Mouse (Mus musculus): Measurements from ENCODE around the gene Sh3tc1.
A peak's percentile ranks its signal among the peaks of the same experiment; 100 is the strongest.

Sh3tc1 gene

DNA sequence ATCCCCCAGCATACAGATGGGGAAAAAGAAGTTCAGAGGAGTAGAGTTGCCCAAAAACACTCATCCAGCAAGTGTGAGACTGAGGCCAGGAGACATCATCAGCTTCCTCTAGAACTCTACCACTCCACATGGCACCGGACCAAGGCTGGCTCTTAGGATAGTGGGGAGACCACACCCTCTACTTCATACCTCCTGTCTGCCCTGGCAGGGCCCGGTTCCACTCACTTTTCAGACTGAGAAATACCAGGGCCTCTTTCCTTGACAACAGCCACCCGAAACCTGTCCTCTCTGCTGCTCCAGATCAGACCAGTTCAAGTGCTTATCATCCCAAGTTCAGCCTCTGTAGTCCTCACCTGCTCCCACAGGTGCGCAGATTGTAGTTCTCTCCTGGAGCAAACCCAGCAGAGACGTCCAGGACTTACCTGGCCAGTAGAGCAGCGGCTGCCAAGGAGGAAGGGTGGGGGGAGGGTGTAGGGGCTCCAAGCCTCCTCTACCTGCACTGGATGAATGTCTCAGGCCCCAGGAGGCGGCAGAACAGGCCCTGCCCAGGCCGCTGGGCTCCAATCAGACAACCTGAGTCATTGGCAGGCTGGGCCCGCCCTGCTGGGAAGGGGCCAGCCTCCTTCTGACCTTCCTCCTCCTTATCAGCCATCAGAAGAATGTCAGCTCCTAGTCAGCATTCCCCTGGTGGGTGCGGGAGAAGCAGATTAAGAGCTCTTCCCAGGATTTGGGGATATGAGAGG is at the start of gene Sh3tc1:
TSS of gene Sh3tc1 (minus strand) at position 452 of the 743 bp plus-strand sequence.
- peak; percentile 83 for DNase-seq (ENCODE audit: low spot score)

DNA sequence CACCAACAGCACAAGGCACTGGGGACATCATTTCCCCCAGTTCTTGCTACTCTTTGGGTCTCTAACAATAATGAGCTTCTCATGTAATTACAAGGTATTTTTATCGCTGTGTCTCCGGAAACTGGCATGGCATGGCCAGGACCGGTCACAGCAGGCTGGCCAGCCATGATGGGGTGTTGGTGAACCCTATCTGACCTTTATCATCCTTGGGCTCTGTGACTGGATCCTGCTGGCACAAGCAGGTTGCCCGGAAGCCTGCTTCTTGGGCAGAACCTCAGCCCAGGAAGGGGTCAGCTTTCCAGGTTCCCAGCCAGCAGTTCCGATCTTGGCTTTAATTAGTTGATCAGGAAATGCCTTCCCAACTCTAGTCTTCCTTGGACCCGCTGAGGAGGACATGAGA is 48.9 kb upstream of the Sh3tc1 start:
- DNase-seq (ENCODE audit: low spot score), result no peak

- DNase-seq (ENCODE audit: low spot score), result no peak
Observed at GRCm38 (mm10) chr5:35787847-35788246, 48.1 kb upstream of the Sh3tc1 start.

GRCm38 (mm10) chr5:35785853-35786252 is 46.1 kb upstream of the Sh3tc1 start:
- DNase-seq (ENCODE audit: low spot score), result no peak

DNA sequence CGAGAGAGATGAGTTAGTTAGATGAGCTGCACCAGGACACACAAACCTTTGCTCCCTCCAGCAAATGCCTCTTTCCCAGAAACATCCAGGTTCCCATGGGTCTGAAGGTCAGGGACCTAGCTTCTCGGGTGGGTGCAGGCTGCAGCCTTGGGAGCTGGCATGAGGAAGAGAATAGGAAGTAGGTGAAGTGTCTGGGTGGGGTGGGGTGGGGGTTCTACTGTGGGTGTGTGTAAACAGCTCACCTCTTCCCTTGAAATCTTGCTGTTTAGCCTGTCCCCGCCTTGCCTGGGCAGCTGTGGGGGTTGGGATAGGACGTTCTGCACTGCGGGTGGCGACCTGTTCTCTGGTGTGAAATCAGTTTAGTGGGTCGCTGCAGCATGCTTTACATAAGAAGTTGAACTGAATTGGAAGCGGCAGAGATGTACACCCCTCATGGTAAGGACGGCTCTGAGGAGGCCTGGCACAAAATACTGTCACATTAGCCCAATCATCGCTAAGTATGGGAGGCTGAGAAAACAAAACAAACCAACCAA is 42.9 kb upstream of the Sh3tc1 start:
- DNase-seq (ENCODE audit: low spot score), result no peak

DNA sequence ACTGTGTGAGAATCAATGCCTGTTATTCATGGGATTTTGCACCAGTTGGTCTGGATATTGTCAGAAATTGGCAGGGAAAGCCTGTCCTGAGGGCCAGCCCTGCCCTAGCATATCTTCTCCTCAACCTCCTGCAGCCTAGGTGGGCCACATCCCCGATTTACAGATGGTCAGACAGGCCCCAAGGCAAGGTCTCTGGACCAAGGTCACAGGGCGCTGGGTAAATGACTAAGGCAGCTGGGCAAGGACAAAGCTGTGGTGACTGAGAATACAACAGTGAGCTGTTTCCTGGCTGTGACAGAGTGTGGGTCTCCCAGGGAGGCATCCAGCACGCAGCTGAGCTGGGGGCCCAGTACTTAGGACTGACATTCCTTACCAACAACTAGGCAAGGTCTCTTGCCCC is 41.3 kb upstream of the Sh3tc1 start:
- DNase-seq (ENCODE audit: low spot score), result no peak

DNA sequence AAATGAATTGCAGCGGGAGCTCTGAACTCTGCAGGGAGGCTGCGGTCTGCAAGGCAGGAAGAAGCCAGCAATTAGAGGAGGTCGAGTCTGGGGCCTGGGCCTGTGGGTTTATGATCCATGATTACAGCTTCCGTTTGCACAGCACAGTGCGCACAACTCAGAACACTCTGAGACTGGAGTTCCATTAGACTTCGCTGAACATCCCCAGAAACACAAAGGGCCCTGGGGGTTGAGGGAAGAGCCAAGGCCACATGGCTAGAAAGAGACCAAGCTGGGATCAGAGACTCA is 34.3 kb upstream of the Sh3tc1 start:
- DNase-seq (ENCODE audit: low spot score), result no peak

DNA sequence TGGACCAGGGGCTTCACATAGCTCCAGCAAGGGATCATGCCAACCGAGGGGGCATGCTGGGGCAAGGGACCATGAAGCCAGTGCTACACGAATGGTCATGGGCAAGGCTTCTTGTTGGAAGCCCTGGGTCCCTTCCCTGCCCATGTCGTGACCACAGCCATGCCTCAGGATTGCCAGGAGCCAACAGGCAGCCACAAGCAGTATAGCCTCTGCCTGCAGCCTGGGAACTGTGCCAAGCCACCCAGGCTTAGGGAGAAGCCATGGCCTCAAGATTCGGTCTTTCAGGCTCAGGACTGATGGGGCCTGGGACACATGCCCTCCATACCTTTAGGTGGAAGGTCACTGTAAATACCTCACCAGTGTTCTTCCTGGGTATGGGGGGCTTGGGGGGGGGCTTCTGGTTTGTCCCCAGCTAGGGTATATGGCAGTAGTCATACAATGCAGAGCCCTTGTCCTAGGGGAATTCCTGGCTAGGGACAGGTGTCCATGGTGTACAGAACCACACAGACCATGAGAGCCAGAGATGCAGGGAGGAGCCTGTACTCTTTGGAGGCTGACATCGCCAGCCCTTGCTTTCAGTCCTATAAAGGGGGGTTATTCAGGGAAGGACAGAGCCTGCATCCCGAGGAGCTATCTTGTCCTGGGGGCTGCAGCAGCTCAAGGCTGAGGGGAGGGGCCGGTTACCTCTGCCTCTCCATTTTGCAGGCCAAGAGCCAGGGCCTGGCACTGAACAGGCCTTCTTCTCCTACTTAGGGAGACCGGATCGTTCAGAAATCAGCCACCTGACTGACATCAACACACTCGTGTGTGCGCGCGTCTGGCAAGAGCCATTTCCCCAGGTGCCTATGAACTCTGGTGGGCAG is 33.7 kb upstream of the Sh3tc1 start:
- DNase-seq (ENCODE audit: low spot score), result no peak

DNA sequence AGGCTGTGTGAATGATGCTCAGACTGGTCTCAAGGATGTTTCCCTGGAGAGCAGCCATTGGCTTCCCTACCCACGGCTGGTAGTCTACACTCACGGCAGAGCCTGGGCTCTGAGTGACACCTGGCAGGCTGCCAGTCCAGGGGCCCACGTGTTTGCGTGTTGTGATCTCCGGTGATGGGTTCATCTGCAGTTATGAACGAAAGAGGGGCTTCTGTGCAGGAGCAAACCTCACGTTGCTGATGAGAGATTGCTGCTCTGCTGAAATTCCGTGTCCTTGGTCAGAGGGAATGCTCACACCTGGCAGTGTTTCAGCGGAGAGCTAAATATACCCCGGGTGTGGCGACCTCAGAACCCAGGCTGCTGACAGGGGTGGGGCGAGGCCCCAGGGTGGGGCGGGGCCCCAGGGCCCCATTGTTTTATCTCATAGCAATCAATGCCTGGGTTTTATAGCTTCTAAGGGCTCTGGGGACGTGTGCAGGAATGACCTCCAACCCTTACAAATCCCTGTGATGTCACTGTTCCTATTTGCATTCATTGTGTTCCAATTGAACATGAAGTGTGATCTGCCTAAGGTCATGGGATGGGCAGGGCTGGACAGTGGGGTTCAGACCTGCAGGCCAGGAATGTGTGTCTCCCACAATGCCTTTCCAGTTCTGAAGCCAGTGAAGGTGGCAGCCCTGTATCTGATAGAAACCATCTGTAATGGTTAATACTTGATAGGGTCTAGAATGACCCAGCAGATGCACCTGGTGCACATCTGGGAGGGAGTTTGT is 31.3 kb upstream of the Sh3tc1 start:
- DNase-seq (ENCODE audit: low spot score), result no peak

GRCm38 (mm10) chr5:35770246-35770645 is 30.5 kb upstream of the Sh3tc1 start:
- DNase-seq (ENCODE audit: low spot score), result no peak

DNA sequence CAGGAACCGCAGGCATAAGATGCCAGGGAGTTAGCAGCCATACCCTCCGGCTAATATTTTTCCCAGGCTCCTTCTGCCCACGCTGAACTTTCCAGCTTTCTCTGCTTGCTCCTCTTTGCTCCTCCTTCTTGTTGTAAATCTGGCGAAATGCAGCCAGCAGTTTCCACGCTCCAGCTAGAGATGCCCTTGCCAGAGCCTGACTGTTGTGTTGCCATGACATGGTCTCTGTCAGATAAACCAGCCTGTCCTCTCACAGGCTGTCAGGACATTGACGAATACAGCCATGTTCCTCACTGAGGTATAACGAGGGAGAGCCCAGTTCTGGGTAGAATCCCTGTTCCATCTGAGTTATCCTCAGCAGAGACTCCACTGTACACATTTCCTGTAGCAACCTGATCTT is 29.2 kb upstream of the Sh3tc1 start:
- DNase-seq (ENCODE audit: low spot score), result no peak

DNA sequence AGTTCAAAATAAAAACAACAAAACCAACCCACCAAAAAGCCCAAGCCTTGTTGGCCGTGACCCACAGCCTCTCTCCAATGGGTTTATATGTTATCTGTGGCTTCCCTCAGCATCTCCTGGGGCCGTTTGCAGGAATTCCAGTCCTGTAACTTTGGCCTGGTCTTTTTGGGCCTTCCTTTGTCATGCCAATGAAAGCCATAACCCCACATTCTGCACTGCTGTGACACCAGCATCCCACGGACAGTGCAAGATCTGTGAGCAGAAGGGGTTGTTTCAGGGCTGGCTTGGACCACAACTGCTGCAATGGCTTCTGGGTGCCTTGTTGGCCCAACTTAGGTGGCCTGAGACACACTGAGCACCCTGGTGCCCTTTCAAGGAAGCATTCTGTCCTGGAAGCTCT is 28.7 kb upstream of the Sh3tc1 start:
- DNase-seq (ENCODE audit: low spot score), result no peak

GRCm38 (mm10) chr5:35765909-35766308 is 26.1 kb upstream of the Sh3tc1 start:
- no peak for DNase-seq (ENCODE audit: low spot score)

GRCm38 (mm10) chr5:35762850-35763249 is 23.1 kb upstream of the Sh3tc1 start:
- DNase-seq (ENCODE audit: low spot score), result no peak

DNA sequence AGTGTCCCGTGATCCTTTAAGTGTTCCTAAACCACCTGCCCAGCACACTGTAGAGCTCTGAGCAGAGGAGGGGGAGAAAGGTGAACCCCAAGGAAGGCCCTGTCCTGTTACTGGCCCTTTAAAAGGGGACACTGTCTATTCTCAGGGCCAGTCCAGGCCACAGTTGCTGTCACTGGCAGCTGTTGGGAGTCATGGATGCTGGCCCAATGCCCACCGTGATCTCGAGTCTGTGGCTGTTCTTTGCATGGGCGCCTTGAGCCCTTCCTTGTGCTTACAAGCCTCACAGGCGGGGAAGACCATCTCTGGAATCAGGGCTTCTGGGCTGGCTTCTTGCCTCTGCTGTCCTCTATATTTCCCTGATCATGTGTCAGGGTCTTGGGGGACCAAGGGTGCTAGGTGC is 22.6 kb upstream of the Sh3tc1 start:
- no peak for DNase-seq (ENCODE audit: low spot score)

GRCm38 (mm10) chr5:35761323-35761722 is 21.5 kb upstream of the Sh3tc1 start:
- DNase-seq (ENCODE audit: low spot score), result no peak

DNA sequence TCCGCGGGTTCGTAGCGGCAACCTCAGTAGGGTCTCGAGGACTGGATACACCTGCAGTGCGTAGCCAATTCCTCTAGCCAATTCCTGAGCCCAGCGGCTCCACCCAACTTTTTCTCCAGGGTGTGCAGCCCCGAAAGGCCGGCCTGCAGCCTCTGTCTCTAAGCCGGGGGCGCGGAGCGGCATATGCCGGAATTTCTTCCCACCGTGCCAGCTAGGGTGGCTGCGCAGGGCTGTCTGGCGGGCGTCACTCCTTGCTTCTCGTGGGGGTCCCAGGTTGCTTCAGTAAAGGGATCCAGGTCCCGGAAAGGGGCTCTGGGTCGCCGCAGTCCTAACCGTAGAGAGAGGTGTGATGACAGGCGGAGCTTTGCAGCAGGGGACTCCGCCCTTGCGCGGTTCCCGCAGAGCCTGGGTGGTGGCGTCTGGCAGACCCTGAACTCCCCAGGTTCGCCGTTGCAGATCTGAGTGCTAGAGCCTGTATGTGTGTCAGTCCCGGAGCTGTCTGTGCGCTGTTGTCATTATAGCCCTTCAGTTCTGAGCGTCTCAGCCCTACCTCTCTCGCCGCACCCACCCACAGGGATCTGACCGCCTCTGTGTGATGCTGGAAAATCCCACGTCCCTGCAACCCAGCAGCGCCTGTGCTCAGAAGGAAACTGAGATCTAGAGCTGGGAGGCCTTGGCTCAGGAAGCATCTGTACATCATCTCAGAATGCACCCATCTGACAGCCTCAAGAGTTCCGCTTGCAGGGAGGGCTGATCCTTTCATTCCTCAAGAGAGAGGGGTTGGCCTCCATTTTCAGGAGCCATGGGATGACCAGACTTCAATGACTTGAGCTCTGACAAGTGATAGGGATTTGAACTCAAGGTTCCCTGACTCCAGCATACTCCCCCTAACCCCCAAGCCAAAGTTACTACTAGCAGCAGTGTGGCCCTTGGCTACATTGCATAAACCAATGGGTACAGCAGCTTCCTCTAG is 18.6 kb upstream of the Sh3tc1 start:
- no peak for DNase-seq (ENCODE audit: low spot score)

DNA sequence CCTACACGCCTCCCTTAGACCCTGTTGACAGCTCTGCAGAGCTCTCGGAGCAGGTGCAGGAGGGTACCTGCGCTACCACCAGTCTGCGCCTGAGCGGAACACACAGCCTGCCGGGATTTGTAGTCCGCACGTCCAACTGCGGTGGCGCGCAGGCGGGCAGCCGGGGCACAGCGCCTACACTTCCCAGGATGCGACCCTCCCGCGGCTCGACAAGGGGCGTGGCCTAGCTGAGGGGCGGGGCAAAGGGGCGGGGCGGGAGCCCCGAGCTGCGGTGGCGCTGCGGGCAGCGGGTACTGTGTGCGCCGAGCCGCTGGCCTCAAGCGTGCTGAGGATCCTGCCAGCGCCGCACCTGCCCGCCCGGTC is 17.8 kb upstream of the Sh3tc1 start, which contains the start of gene Ablim2:
TSS of gene Ablim2 (plus strand) at position 242 of the 363 bp plus-strand sequence.
- DNase-seq (ENCODE audit: low spot score), result peak; percentile 93

- DNase-seq (ENCODE audit: low spot score), result no peak
Observed at GRCm38 (mm10) chr5:35756997-35757638, 17.3 kb upstream of the Sh3tc1 start.

DNA sequence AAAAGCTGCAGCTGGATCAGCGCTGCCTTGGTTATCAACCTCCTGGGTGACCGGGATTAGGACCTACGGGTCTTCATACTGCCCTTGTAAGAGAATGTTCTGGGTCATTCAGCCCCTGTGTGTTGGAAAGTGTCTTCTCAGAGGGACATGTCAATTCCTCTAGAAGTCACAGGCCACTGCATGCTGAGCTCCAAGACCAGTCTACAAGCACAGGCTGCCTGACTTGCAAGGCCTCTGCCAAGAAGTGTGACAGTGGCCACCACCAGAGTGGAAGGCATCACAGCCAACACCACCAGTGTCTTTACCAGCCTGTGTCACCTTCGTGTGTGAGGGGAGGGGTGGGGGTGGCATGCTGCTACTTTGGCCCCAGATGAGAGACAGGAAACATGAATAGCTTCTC is 16.2 kb upstream of the Sh3tc1 start:
- DNase-seq (ENCODE audit: low spot score), result no peak

All from lung, postnatal 25 days (tissue).